Mouse (Mus musculus): Measurements from ENCODE around the gene BC053393. TPM values are rescaled to one million over a fixed set of nuclear protein-coding genes. Genes with fewer than 3 reads are reported as not detected.

BC053393 gene
- total RNA-seq, 1 experiment, result not detected

- peaks cover 0 to 2% of the 10 kb centered on the region in 2 experiments; a peak in 1 of 4 replicates for H3K4me1 ChIP-seq (ENCODE audit: control insufficient read depth in 2 of 2, insufficient read depth in 2 of 2, low read length in 2 of 2, poor library complexity in 1 of 2)
- no peak overlapping the region for H3K27ac ChIP-seq (ENCODE audit: insufficient read depth, low read depth, low read length, poor library complexity, severe bottlenecking)
- in situ Hi-C loops (cut with MboI; ENCODE audit: low sequenced_read_pairs in 2 of 2, unreplicated experiment in 2 of 2), result no loop called here
- TF ChIP-seq ZNF384 (IDR thresholded peaks at IDR 0.05; ENCODE audit: low read depth, low read length) (no peak), HCFC1 (IDR thresholded peaks at IDR 0.05; ENCODE audit: borderline replicate concordance, insufficient read depth, low read length) (no peak), ZC3H11A (IDR thresholded peaks at IDR 0.05; ENCODE audit: borderline replicate concordance, low read depth, low read length) (no peak), MAFK (IDR thresholded peaks at IDR 0.05; ENCODE audit: insufficient read depth, low read depth, low read length) (no peak), CHD2 (IDR thresholded peaks at IDR 0.05; ENCODE audit: low read depth, low read length) (no peak)
- no peak overlapping the region for H3K4me3 ChIP-seq (ENCODE audit: insufficient read depth in 1 of 2, low read depth in 1 of 2, low read length in 2 of 2, poor library complexity in 1 of 2, severe bottlenecking in 1 of 2)
- H3K9me3 ChIP-seq (ENCODE audit: control insufficient read depth, insufficient read depth, low read depth, low read length), result no peaks in the 10 kb centered on the region
- H3K36me3 ChIP-seq (ENCODE audit: control insufficient read depth, insufficient read depth, low read length, poor library complexity, severe bottlenecking), result no peaks in the 10 kb centered on the region
- no peak for DNase-seq (ENCODE audit: low read depth, low spot score)
- no peak overlapping the region for H3K9ac ChIP-seq (ENCODE audit: insufficient read depth, low read depth, low read length, poor library complexity, severe bottlenecking)
These were observed 5.4 kb upstream of the BC053393 start for GRCm38 (mm10) chr11:46565967-46566366.

GRCm38 (mm10) chr11:46569107-46569506 lies 2.2 kb upstream of the BC053393 start:
- no peak for TF ChIP-seq ZC3H11A (IDR thresholded peaks at IDR 0.05; ENCODE audit: borderline replicate concordance, low read depth, low read length)
- no peak for TF ChIP-seq CHD2 (IDR thresholded peaks at IDR 0.05; ENCODE audit: low read depth, low read length)
- TF ChIP-seq ZNF384 (IDR thresholded peaks at IDR 0.05; ENCODE audit: low read depth, low read length), result no peak
- TF ChIP-seq MAFK (IDR thresholded peaks at IDR 0.05; ENCODE audit: insufficient read depth, low read depth, low read length), result no peak
- no peak for TF ChIP-seq HCFC1 (IDR thresholded peaks at IDR 0.05; ENCODE audit: borderline replicate concordance, insufficient read depth, low read length)
- no peak overlapping the region for H3K4me3 ChIP-seq (ENCODE audit: insufficient read depth in 1 of 2, low read depth in 1 of 2, low read length in 2 of 2, poor library complexity in 1 of 2, severe bottlenecking in 1 of 2)
- no peaks in the 10 kb centered on the region for H3K4me1 ChIP-seq (ENCODE audit: control insufficient read depth in 2 of 2, insufficient read depth in 2 of 2, low read length in 2 of 2, poor library complexity in 1 of 2)
- no peak overlapping the region for H3K27ac ChIP-seq (ENCODE audit: insufficient read depth, low read depth, low read length, poor library complexity, severe bottlenecking)
- no peaks in the 10 kb centered on the region for H3K36me3 ChIP-seq (ENCODE audit: control insufficient read depth, insufficient read depth, low read length, poor library complexity, severe bottlenecking)
- no peak overlapping the region for H3K9ac ChIP-seq (ENCODE audit: insufficient read depth, low read depth, low read length, poor library complexity, severe bottlenecking)
- H3K9me3 ChIP-seq (ENCODE audit: control insufficient read depth, insufficient read depth, low read depth, low read length), result no peaks in the 10 kb centered on the region
- in situ Hi-C loops (cut with MboI; ENCODE audit: low sequenced_read_pairs in 2 of 2, unreplicated experiment in 2 of 2), result no loop called here
- no peak for DNase-seq (ENCODE audit: low read depth, low spot score)

GRCm38 (mm10) chr11:46578771-46579281 lies 7.5 kb downstream of the BC053393 start:
- in situ Hi-C loops (cut with MboI; ENCODE audit: low sequenced_read_pairs in 2 of 2, unreplicated experiment in 2 of 2), result no loop called here
- Histone ChIP-seq H3K9ac (ENCODE audit: insufficient read depth, low read depth, low read length, poor library complexity, severe bottlenecking) (no peak overlapping the region), H3K27ac (ENCODE audit: insufficient read depth, low read depth, low read length, poor library complexity, severe bottlenecking) (no peak overlapping the region), H3K36me3 (ENCODE audit: control insufficient read depth, insufficient read depth, low read length, poor library complexity, severe bottlenecking) (no peaks in the 10 kb centered on the region), H3K4me1 (ENCODE audit: control insufficient read depth in 2 of 2, insufficient read depth in 2 of 2, low read length in 2 of 2, poor library complexity in 1 of 2) (no peaks in the 10 kb centered on the region), H3K4me3 (ENCODE audit: insufficient read depth in 1 of 2, low read depth in 1 of 2, low read length in 2 of 2, poor library complexity in 1 of 2, severe bottlenecking in 1 of 2) (no peak overlapping the region), H3K9me3 (ENCODE audit: control insufficient read depth, insufficient read depth, low read depth, low read length) (no peaks in the 10 kb centered on the region)
- DNase-seq (ENCODE audit: low read depth, low spot score), result no peak
- TF ChIP-seq ZNF384 (IDR thresholded peaks at IDR 0.05; ENCODE audit: low read depth, low read length) (no peak), HCFC1 (IDR thresholded peaks at IDR 0.05; ENCODE audit: borderline replicate concordance, insufficient read depth, low read length) (no peak), CHD2 (IDR thresholded peaks at IDR 0.05; ENCODE audit: low read depth, low read length) (no peak), ZC3H11A (IDR thresholded peaks at IDR 0.05; ENCODE audit: borderline replicate concordance, low read depth, low read length) (no peak), MAFK (IDR thresholded peaks at IDR 0.05; ENCODE audit: insufficient read depth, low read depth, low read length) (no peak)

- Histone ChIP-seq H3K27ac (ENCODE audit: insufficient read depth, low read depth, low read length, poor library complexity, severe bottlenecking) (no peak overlapping the region), H3K36me3 (ENCODE audit: control insufficient read depth, insufficient read depth, low read length, poor library complexity, severe bottlenecking) (no peaks in the 10 kb centered on the region), H3K9ac (ENCODE audit: insufficient read depth, low read depth, low read length, poor library complexity, severe bottlenecking) (no peak overlapping the region), H3K4me3 (ENCODE audit: insufficient read depth in 1 of 2, low read depth in 1 of 2, low read length in 2 of 2, poor library complexity in 1 of 2, severe bottlenecking in 1 of 2) (no peak overlapping the region), H3K4me1 (ENCODE audit: control insufficient read depth in 2 of 2, insufficient read depth in 2 of 2, low read length in 2 of 2, poor library complexity in 1 of 2) (no peaks in the 10 kb centered on the region), H3K9me3 (ENCODE audit: control insufficient read depth, insufficient read depth, low read depth, low read length) (no peaks in the 10 kb centered on the region)
- DNase-seq (ENCODE audit: low read depth, low spot score), result no peak
- in situ Hi-C loops (cut with MboI; ENCODE audit: low sequenced_read_pairs in 2 of 2, unreplicated experiment in 2 of 2), result no loop called here
- TF ChIP-seq MAFK (IDR thresholded peaks at IDR 0.05; ENCODE audit: insufficient read depth, low read depth, low read length) (no peak), CHD2 (IDR thresholded peaks at IDR 0.05; ENCODE audit: low read depth, low read length) (no peak), ZNF384 (IDR thresholded peaks at IDR 0.05; ENCODE audit: low read depth, low read length) (no peak), HCFC1 (IDR thresholded peaks at IDR 0.05; ENCODE audit: borderline replicate concordance, insufficient read depth, low read length) (no peak), ZC3H11A (IDR thresholded peaks at IDR 0.05; ENCODE audit: borderline replicate concordance, low read depth, low read length) (no peak)
These were observed 9.1 kb downstream of the BC053393 start for GRCm38 (mm10) chr11:46580428-46580827.

GRCm38 (mm10) chr11:46582741-46583140 lies 11.4 kb downstream of the BC053393 start:
- TF ChIP-seq CHD2 (IDR thresholded peaks at IDR 0.05; ENCODE audit: low read depth, low read length) (no peak), HCFC1 (IDR thresholded peaks at IDR 0.05; ENCODE audit: borderline replicate concordance, insufficient read depth, low read length) (no peak), MAFK (IDR thresholded peaks at IDR 0.05; ENCODE audit: insufficient read depth, low read depth, low read length) (no peak), ZNF384 (IDR thresholded peaks at IDR 0.05; ENCODE audit: low read depth, low read length) (no peak)
- in situ Hi-C loops (cut with MboI; ENCODE audit: low sequenced_read_pairs in 2 of 2, unreplicated experiment in 2 of 2), result no loop called here
- no peaks in the 10 kb centered on the region for H3K9me3 ChIP-seq (ENCODE audit: control insufficient read depth, insufficient read depth, low read depth, low read length)
- H3K4me3 ChIP-seq (ENCODE audit: insufficient read depth in 1 of 2, low read depth in 1 of 2, low read length in 2 of 2, poor library complexity in 1 of 2, severe bottlenecking in 1 of 2), result no peak overlapping the region
- no peak overlapping the region for H3K9ac ChIP-seq (ENCODE audit: insufficient read depth, low read depth, low read length, poor library complexity, severe bottlenecking)
- no peak overlapping the region for H3K27ac ChIP-seq (ENCODE audit: insufficient read depth, low read depth, low read length, poor library complexity, severe bottlenecking)
- no peaks in the 10 kb centered on the region for H3K4me1 ChIP-seq (ENCODE audit: control insufficient read depth in 2 of 2, insufficient read depth in 2 of 2, low read length in 2 of 2, poor library complexity in 1 of 2)
- no peak for DNase-seq (ENCODE audit: low read depth, low spot score)
- H3K36me3 ChIP-seq (ENCODE audit: control insufficient read depth, insufficient read depth, low read length, poor library complexity, severe bottlenecking), result no peaks in the 10 kb centered on the region

Measured in ES-E14 (cell line).